Mouse (Mus musculus) brain, embryonic 14.5 days (tissue): ENCODE results near the gene Prop1.

Experiments
- CTCF ChIP-seq: fragments of 200-500 bp; IDR thresholded peaks from 2 replicates; pipeline ENCODE4 v1.5.1; 2012; ENCODE audit warnings: inconsistent platforms, mild to moderate bottlenecking, moderate library complexity, borderline replicate concordance; ENCODE audit not compliant: insufficient read depth, insufficient read length; ENCODE audit errors: extremely low read depth
- POLR2A ChIP-seq: fragments of 200-500 bp; IDR thresholded peaks from 2 replicates; pipeline ENCODE4 v1.6.1; 2012; ENCODE audit warnings: mild to moderate bottlenecking, inconsistent platforms, borderline replicate concordance; ENCODE audit not compliant: poor library complexity, insufficient read depth, insufficient read length, severe bottlenecking; ENCODE audit errors: extremely low read depth

DNA sequence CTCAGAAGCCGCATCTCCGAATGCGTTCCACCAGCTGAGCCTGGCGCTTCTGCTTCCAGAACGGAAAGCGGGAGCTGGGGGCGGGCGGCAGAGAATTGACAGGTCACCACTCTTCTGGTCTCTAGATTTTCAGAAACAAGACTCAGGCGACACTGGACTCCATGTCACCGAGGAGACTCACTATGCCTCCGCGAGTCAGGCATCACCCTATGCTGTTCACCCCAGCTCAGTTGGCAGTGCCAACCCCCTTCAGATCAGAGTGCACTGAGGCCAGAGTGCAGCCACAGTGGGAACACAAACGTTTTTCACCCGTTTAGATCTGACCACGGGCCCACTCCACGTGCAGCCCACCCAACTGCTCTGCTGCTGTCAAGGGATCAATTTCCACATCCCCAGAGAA lies 22.5 kb downstream of the Prop1 start:
- no peak for TF ChIP-seq CTCF
- no peak for TF ChIP-seq POLR2A
